Mouse (Mus musculus) frontal cortex, adult 2 months (tissue): Measurements from ENCODE around the gene Kcnma1. TPM values are rescaled to one million over a fixed set of nuclear protein-coding genes. Genes with fewer than 3 reads are reported as not detected.

Experiments used
- DNase-seq, 2 experiments: peaks; one replicate each; pipeline ENCODE4 v3.0.0; 2022; ENCODE audit warnings: low spot score in 1 of 2; ENCODE audit errors: extremely low spot score in 1 of 2
- polyA plus RNA-seq: library from polyadenylated mRNA; depleted of rRNA; stranded (reverse); fragments of >200 nt; gene quantifications from 2 replicates; pipeline ENCODE4 v1.2.3, GENCODE M21; 2012

Kcnma1 gene
- polyA plus RNA-seq, 1 experiment: 51.9 TPM

DNA sequence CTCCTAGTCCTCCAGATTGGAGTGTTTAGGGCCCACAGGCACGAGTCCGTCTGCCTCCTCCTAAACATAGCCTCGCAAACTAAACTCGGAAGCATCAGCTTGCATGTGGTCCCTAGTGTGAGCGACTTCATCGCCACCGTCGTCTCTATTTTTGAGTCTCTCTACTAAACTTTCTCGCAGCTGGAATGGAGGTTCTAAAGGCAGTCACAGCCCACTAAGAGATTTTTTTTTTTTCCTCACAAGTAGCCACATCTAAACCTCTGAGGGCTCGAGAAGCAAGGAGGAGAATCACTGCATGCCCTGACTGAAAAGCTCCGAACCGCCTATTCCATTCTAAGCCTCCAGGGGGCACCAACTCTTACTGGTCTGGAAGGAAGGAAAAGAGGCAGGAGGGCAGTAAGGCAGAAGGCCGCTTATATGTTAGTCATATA, 223.0 kb downstream of the Kcnma1 start:
- peak; percentile 77 to 90 for DNase-seq

DNA sequence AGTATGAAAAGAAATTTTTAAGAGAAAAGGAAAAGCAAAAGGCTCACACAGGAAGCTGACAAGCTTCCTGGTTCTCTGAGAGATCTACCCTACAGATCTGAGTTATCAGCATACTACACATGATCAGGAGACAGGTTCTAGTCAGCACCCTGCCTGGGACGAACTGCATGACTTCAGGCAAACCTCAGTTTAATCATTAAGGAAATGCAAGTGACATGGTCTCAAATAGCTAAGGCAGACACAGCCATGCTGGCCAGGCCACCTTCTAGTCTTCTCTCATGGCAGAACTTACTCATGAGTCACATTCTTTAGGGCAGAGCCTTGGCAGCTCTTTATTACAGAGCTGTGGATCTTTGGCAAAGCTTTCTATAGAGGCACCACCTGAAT, 227.6 kb downstream of the Kcnma1 start:
- no peak for DNase-seq

DNA sequence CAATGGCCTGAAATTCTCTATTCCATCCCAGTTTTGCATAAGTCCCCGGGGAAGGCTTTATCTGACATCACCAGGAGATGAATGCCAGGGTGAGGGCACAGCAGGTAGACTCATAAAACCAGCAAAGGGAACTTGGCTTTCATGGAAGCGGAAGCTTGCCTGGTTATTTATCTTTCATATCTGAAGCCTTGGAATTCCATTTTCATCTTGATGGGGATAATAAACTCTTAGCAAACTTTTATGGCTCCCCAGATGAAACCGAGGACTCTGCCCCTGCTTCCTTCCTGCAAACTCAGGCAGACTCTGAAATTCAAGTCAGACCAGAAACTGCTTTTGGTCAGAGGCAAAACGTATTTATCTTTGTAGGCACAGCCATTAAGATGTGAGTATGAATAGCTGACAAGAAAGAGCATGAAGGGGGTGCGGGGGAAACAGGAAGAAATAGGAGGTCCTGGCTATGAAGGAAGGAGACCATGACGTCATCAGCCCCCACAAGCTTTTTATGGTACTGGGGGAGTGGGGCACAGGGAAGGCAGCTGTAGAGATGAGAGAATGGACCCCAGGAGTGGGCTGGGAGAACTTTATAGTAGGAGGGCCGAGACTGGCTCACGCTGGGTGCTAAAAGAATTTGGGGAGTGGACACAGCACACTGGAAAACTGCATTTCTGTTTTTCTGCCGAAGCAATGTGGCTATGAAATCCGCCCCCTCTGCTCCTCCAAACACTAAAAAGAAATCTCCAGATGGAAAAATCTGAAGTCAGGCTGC, 228.2 kb downstream of the Kcnma1 start:
- peak; percentile 46 to 70 for DNase-seq

DNA sequence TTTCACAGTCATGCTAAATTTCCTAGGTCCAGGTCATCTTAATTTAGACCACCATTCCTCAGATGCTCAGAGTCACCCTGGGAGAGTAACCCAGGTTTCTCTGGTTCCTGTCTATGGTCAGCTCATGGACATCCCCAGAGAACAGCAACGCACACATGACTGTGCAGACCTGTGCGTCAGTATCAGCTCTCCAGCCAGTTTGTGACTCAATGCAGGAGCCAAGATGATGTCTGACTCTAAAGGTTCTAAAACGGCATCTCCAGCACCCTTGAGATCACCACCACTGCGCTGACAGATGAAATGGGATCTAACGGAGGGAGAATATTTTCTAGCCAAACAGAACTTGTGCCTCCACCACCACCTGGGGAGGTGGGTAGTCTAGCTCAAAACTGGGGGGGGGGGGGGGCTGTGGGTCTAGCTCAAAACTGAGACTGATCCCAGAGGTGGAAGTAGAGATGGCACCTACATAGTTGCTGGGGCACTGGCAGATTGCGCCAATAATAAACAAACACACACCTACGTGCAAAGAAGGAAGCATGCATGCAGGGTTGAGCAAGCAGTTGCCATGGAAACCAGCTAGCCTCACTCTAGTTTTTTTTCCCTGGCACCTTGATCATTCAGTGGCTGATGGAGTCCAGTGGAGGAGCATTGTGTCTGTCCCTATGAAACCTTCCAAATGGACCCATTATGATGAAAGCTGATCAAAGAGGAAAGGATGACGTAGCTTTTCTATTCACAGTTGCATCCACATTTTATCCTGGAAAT, 231.3 kb downstream of the Kcnma1 start:
- peak; percentile 56 to 69 for DNase-seq

DNA sequence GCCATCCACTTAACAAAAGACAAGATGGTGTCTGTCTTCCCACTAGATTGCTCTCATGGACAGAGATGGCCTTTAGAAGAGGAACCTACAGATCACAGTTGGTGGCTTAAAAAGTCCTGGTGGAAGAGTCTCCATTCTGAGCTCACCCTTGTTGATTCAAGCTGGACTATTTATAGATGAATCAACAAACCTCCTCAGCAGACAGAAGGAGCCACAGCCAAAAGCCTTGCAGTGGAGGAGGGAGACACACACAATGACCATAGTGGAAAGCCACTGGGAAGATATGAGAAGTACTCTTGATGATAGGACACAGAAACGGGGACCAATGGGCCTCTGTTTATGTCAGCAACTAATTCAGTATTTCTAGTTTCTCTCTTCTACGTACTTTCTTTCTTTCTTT, 239.7 kb downstream of the Kcnma1 start:
- no peak for DNase-seq

DNA sequence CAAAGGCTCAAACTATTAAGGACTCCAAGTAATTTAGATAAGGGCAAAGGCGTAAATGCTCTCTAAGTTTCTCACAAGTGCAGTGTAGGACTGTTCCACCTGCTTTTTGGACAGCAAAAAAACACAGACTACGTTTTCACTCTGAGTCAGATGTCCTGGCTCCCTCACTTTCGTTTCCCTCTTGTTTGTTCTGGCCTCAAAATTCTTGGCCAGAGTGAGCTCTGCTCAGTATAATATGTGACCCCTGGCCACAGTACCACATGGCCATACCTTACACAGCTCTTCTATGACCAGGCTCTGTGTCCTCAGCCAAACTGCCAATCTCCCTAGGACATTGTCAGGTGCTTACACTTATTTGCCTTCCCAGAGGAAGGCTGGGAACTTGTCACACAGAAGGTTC, 241.6 kb downstream of the Kcnma1 start:
- no peak for DNase-seq

DNA sequence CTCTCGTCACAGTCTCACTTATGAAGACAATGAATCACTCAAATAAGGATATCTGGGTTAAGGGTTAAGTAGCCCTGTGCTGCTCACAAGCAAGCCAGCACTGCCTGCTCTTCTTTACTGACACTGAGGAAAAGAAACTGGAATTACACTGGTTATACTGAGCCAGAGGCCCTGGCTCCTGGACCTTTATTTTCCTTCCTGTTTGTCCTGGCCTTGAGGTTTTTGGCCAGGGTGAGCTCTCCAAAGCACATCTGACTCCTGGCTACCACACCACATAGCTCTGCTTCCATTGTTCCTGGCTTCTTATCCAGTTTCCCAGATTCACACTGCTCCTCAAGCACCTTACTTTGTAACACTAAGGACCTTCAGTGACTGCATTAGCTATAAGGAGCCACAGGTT, 242.5 kb downstream of the Kcnma1 start:
- no peak for DNase-seq

DNA sequence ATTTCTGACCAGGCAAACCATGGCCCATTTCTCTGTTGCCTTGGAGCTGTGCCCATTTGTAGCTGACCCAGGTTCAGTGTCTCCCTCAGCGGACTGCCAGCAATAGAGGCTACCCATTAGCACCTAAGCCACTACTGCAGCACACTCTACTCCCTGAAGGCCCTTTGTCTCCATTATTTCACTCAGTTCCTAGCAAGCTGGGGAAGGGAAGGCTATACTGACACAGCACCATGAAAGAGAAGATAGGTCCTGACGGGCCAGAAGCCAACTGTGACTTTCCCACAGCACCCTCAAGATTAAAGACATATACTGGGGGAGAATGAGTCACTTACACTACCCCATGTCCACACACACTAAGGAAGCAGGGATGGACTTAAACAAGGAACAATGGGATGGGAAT, 251.8 kb downstream of the Kcnma1 start:
- no peak for DNase-seq

DNA sequence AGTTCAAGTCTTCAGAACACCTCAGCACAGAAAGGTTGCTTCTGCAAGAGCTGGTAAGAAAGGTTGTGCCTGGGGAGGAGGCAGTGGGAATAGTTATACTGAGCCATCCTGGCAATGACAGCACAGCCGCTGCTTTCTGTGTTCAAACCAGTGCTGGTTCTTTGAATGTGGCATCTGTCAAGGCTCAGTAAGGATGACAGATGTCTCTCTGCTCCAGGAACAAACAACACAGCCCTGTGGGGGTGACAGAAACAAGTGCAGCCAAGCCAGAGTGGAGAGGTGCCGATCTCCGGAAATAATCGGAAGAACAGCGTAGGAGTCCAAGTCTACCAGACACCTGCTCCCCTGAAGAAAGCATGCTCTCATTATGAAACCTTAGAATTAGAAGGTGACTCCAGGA, 254.7 kb downstream of the Kcnma1 start:
- peak; percentile 55 to 62 for DNase-seq

DNA sequence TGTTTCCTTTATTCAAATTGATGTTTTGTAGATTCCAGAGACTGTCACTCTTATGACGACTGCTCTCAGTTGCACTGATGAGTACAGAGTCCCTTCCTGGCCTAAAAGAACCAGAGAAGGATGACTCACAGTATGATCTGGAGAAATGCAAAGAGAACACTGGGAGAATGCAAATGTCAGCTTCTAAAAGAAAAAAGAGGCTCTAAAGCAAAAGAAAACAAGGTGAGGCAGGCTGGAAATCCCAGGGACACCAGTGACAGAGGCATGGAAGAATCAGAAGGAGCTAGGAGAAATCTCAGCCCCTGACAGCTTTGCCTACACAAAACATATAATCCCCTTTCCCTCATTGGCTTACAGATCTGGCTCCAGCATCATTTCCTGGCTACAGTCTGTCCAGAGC, 255.9 kb downstream of the Kcnma1 start:
- DNase-seq: peak in 1 of 2 experiments; percentile 51

DNA sequence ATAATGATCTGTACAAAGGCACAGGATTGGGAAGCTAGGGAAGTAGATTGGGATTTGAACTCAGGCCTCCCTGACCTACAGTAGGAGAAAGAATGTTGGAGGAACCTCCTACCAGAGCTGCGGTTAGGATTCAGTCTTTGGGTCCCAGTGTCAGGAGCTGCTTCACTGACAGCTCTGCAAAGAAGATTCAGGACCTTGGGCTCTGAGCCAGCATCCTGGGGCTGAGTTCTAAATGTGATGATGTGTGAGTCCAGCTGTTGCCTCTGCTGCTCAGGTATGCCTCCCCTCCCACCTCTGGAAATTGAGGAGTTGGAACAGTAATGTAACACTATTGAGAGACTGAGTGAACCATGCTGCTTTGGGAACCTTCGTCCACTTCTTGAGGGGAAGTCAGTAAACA, 266.3 kb downstream of the Kcnma1 start:
- no peak for DNase-seq

DNA sequence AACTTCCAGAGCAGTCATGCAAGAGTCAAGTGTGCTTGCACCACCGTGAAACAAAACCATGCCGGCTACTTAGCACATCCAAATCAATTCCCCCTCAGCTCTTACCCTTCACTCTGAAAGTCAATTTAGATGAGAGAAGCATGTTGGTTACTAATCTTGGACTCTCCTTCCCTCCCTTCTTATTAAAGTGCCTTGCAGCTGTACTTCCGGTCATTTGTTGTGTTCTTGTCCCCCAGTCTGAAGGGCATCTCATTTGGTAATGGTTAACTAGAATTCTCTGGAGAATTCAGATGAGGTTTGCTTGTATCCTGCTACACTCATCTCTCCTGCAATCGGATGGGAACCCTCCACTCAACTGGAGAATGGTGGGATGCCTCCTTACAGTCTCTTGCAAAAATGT, 267.3 kb downstream of the Kcnma1 start:
- no peak for DNase-seq

DNA sequence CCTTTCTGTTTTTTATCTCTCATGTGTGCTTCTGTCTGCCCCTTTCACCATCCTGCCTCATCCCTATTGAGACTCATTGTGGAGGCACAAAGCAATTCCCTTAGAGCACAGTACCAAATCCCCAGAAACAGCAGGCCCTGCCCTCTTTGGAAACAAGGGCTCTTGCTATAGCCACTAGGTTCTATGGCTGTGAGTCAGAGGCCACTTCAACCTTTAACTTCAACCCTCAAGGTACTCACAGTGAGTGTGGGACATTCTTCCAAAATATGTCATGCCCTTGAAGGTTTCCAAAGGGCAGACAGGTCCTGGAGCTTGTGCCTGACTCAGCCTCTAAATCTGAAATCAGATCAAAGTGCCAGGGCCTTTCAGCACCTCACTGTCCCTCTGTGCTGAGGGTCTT, 272.8 kb downstream of the Kcnma1 start:
- no peak for DNase-seq

DNA sequence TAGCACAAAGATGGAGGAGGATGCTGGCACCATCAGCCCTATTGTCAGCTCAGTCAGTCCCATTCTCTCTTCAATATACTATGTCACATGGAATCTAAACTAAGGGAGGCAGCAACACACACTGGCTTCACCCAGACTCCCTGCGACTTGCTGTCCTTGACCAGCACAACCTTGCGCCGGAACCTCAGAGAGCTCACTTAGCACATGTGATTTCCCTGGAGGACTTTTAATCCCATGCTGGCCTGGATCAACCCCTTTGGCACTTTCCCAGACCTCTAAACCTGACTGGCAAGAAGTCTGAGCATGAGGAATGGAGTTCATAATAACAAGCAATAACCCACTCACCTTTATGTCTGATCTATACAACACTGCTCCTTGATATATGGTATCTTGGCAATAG, 280.1 kb downstream of the Kcnma1 start:
- DNase-seq: no peak

DNA sequence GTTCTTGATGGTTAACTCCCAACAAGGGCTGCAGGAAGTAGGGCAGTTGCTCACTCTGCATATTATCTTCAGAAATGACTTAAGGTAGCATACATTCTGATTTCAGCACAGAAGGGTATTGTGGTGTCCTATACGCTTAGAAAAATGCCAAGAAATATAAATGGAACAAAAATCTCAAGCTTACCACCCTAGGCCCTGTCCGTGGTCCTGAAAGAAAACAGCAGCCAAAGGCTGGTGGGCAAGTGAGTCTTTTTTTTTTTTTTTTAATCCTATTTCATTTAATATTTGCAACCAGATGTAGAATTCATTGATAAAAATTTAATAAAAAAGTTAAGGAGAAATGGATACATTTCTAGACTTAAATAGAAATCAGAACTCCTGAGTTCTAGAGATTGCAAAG, 284.9 kb downstream of the Kcnma1 start:
- DNase-seq: no peak

DNA sequence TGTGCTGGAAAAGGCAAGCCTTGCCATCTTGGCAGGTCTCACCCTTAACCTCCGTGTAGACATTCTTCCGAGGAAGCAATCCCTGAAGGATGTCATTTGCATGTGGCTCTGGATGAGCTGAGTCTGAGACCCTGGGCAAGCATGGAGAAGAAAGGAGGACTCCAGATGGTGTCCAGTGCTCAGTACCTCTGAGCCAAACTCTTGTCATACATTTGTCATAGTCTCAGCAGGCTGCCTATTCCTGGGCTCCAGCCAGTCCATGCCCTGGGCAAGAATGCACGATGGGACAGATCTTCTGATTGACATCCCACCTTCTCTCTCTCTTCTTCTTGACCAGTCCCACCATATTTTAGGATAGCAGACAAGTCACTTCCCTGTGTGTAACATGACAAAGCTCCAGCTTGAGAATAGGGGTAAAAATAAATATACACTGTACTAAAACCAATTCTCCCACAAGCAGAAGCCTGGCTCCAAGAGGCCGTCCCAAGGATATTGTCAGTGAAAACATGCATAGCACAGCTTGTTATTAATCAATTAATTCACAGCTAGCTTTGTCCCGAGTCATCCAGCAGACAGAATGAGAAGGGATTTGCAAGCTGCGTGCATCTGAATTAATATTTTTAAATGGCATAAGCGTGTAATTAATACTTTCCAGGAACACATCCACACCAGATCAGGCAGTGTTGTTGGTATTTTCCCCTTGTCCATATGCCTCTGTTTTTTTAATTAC, 290.4 kb downstream of the Kcnma1 start:
- DNase-seq: no peak

DNA sequence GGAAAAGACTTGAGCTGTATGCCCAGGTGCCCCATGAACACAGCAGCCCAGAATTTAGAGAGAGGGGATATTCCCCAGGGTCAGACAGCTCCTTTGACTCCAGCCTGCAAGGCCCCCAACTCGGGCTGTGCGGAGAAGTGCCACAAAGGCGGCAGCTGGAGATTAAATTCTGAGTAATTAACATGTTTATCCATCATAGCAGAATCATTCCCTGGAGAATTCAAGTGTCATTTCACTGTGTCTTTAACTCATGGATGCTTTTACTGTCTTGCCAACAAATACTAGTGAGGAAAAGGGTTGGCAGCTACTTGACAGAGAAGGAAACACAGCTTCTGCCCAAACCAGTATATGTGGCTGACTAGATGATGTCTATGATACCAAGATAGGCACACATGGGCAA, 295.0 kb downstream of the Kcnma1 start:
- no peak for DNase-seq

DNA sequence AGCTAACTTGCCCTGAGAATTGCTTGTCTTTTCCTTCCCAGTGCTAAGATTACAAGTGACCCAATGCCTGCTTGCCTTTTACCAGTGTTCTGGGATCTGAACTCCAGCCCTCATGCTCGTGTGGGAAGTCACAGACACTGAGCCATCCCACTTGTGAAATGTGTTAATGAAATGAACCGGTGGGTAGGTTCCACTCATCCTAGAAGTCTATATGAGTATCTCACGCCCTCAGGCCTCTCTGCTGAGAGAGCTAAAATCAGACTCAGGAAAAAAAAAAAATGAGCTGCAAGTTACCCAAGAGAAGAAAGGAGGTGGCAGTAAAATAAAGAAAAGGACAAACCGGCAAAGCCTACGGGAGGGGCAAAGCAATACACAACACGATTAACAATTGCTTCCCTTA, 295.6 kb downstream of the Kcnma1 start:
- peak; percentile 57 to 61 for DNase-seq

DNA sequence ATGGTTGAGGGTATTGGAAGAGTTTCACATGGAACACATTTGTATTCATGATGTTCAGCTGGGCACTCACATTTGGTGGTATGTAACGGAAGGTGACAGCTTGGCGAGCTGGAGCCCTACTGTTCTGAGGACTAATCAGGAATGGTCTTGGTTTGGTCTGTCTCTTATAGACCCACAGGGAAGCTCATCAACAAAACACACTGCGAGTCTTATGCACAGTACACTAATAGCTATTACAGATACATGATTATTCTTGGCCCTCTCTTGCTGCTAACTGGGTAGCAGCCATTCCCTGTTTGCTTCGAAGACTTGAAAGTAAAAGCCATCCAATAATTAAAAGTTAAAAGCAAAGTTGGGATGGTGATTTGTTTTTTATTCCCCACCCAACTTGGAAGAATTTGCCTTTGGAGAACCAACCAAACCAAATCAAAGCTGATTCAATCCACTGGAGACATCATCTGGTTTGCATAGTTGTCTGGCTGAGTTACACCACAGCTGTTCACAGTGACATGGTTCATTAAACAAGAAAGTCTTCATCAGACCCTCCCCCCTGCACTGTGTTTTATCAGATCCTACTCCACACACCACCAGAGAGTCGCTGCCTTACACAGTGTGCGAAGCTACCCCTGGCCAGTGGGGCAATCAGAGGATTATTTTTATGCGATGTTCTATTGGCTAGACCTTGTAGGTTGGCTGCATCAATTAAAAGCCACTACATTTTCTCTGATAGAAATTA, 299.7 kb downstream of the Kcnma1 start:
- no peak for DNase-seq

DNA sequence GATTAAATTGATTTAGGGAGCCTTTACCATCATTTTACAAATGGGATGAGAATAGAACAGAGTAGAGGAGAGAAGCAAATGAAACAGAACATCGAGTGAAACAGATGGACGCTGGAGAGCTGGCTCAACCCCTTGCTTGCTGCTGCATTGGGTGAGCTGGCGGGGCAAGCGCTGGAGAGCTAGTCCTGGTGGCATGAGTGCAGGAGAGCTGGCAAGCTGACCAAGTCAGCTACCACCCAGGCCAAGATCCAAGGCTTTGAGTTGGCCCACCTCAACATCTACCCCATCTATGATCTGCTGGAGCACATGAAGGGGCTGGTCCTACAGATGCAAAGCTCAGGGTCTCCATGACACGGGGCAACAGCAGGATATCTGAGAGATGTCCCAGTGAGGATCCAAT, 301.4 kb downstream of the Kcnma1 start:
- DNase-seq: no peak

DNA sequence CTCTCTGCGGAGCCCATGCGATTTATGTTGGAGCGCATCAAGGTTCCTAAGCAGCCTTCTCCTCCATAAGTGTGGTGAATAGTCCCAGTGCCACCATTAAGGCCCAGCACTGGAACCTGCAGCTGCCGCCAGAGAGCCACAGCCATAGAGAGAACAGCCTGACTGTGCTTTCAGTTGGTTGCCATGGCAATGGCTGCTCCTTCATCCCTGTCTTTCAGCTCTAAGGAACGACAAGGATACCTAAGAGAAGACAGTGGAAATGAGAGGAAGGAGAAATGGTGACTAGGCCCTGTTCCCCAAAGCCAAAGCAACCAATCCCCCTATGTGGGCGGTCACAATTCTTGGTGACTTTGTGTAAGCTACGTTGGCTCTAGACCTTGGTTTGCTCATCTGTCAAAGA, 303.3 kb downstream of the Kcnma1 start:
- peak in 1 of 2 experiments; percentile 42 for DNase-seq
